Mouse (Mus musculus) kidney, postnatal 0 days (tissue): ENCODE measurements around the gene Ikzf4. TPM values are rescaled to one million over a fixed set of nuclear protein-coding genes. Genes with fewer than 3 reads are reported as not detected.
A peak's percentile ranks its signal among the peaks of the same experiment; 100 is the strongest.

ENCODE experiments used
- ATAC-seq: fragments of 200-750 bp; cut with Nextera tagmentation; replicated peaks from 2 replicates; pipeline ENCODE4 v1.8.0; 2017; ENCODE audit warnings: low read depth, moderate number of reproducible peaks, moderate TSS enrichment, moderate library complexity; ENCODE audit not compliant: low FRiP score
- DNase-seq: peaks from one replicate; pipeline ENCODE4 v3.0.0-alpha.2; 2016; ENCODE audit warnings: low spot score
- H3K27ac ChIP-seq: fragments of 300-500 bp; sonication (generic); 2 replicates; pipeline ENCODE4 v1.5.1; 2014; ENCODE audit warnings: mild to moderate bottlenecking
- H3K27me3 ChIP-seq: fragments of 300-500 bp; sonication (generic); 2 replicates; pipeline ENCODE4 v1.6.1; 2014; ENCODE audit warnings: low read length, mixed read lengths; ENCODE audit not compliant: insufficient read depth
- H3K36me3 ChIP-seq: fragments of 300-500 bp; sonication (generic); 2 replicates; pipeline ENCODE4 v1.6.1; 2014; ENCODE audit warnings: low read length, mixed read lengths; ENCODE audit not compliant: insufficient read depth
- H3K4me1 ChIP-seq: fragments of 300-500 bp; sonication (generic); replicated peaks from 2 replicates; pipeline ENCODE4 v1.6.1; 2014; ENCODE audit warnings: antibody characterized with exemption, low read length, mixed read lengths; ENCODE audit not compliant: insufficient read depth
- H3K4me2 ChIP-seq: fragments of 300-500 bp; sonication (generic); 2 replicates; pipeline ENCODE4 v1.6.1; 2014; ENCODE audit warnings: mild to moderate bottlenecking, low read length, moderate library complexity, mixed read lengths
- H3K4me3 ChIP-seq: fragments of 300-500 bp; sonication (generic); replicated peaks from 2 replicates; pipeline ENCODE4 v1.5.1; 2014; ENCODE audit warnings: low read depth, low read length
- H3K9ac ChIP-seq: fragments of 300-500 bp; sonication (generic); 2 replicates; pipeline ENCODE4 v1.6.1; 2014; ENCODE audit warnings: low read depth, low read length
- H3K9me3 ChIP-seq: fragments of 300-500 bp; sonication (generic); replicated peaks from 2 replicates; pipeline ENCODE4 v1.6.1; 2016; ENCODE audit warnings: low read length, inconsistent platforms, mixed read lengths
- CTCF ChIP-seq: IDR thresholded peaks from 2 replicates; pipeline ENCODE4 v1.5.1; 2016; ENCODE audit warnings: antibody characterized with exemption, low read depth, mild to moderate bottlenecking, moderate library complexity
- WGBS: fragments of 180-500 bp; shearing (Covaris S2); extraction: QIAGEN DNeasy Blood & Tissue Kit; methylation state at CpG from one replicate; pipeline ENCODE4 v1.1.7; 2014; 5-methylcytosine and 5-hydroxymethylcytosine counted together
- microRNA-seq: library from miRNA; unstranded; fragments of <30 nt; microRNA quantifications from one replicate; pipeline ENCODE4, GENCODE M21; 2016
- polyA plus RNA-seq: library from polyadenylated mRNA; unstranded; fragments of >200 nt; fragmentation: Nextera tagmentation; extraction: Ambion mirVana; gene quantifications from 2 replicates; pipeline ENCODE4 v1.2.1, GENCODE M21; 2015

Gene Ikzf4
- polyA plus RNA-seq, 1 experiment from 2014 or later, result 1.8 TPM

DNA sequence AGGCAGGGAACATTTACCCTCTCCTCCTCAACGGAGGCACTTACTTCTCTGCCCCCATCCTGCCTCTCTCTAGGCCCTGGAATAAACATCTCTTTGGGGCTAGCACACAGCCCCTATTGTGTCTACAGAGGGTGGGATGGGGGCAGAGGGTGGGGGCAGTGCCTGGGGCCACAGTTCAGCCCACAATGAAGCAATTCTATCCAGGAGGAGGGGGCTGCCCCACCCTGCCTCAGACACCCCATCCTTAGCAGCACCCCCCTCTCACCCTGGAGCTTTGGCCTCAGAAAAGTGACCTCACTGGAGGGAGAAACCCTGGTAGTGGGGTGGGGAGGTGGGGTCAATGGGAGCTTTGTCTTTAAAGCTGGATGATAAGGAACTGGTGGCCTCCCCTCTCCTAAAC is 59.2 kb downstream of the Ikzf4 start:
- WGBS, result 17% methylated on average over 1 of the region's 1 CpGs

DNA sequence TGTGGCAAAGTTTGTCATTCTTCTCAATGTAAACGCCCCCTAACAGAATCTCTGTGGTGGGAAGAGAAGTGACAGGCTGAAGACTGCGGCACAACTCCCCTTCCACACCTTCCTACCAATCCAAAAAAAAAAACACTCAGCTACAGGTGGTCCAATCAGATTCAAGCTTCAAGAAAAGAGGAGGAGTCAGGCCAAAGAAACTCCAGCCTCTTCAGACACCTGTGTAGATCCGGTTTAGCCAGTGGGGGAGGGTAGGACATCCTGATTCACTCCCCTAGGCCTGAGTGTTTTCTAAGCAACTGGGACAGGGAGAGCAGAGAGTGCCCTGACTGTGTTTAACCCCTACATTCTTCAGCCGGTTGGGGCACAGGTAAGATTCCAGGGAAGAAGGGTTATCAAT is 61.4 kb downstream of the Ikzf4 start:
- DNase-seq, result peak; percentile 52

More for the DNA sequence above, 59.2 kb downstream of the Ikzf4 start:
- Histone ChIP-seq H3K4me1 (peaks cover 3% of the 10 kb centered on the region; the same call in 1 of the 2 replicates), H3K9ac (no peak overlapping the region), H3K4me2 (no peak overlapping the region), H3K27ac (no peak overlapping the region), H3K9me3 (no peaks in the 10 kb centered on the region), H3K27me3 (no peaks in the 10 kb centered on the region), H3K36me3 (no peaks in the 10 kb centered on the region), H3K4me3 (no peak overlapping the region)
- DNase-seq (no peak), ATAC-seq (no peak)
- TF ChIP-seq CTCF, result no peak

GRCm38 (mm10) chr10:128583644-128584043 is 62.1 kb downstream of the Ikzf4 start:
- H3K27ac ChIP-seq, result no peak overlapping the region
- 0 out of 2 replicates have a peak overlapping the region, but pooled peaks have one; percentile 20 for H3K9ac ChIP-seq
- WGBS, result 20% methylated on average over 7 of the region's 7 CpGs
- H3K27me3 ChIP-seq, result no peaks in the 10 kb centered on the region
- ATAC-seq (peak; percentile 79), DNase-seq (peak; percentile 70)
- H3K4me1 ChIP-seq, result peaks cover 3% of the 10 kb centered on the region; the same call in 1 of the 2 replicates
- H3K4me3 ChIP-seq, result no peak overlapping the region
- no peak for TF ChIP-seq CTCF
- peak overlapping the region; percentile 8; the same call in 1 of the 2 replicates for H3K4me2 ChIP-seq
- H3K9me3 ChIP-seq, result no peaks in the 10 kb centered on the region
- H3K36me3 ChIP-seq, result no peaks in the 10 kb centered on the region

More for the DNA sequence above, 61.4 kb downstream of the Ikzf4 start:
- H3K27ac ChIP-seq, result peak overlapping the region; percentile 70
- TF ChIP-seq CTCF, result no peak
- 10% methylated on average over 4 of the region's 4 CpGs for whole genome bisulfite sequencing
- no peak overlapping the region for H3K4me3 ChIP-seq
- no peaks in the 10 kb centered on the region for H3K9me3 ChIP-seq
- H3K27me3 ChIP-seq, result no peaks in the 10 kb centered on the region
- no peaks in the 10 kb centered on the region for H3K36me3 ChIP-seq
- H3K4me1 ChIP-seq, result peaks cover 3% of the 10 kb centered on the region; the same call in 1 of the 2 replicates
- H3K9ac ChIP-seq, result no peak overlapping the region
- peak; percentile 63 for ATAC-seq
- peak overlapping the region; percentile 8 for H3K4me2 ChIP-seq

Small RNA genes within 50 kb of the gene (microRNA-seq; reads per million reads assigned to microRNA genes)
- gene Mir6917, result not detected

Other genes with a start within 250 kb of the Ikzf4 start
- 56.0 and 64.8 TPM in 2 replicates for gene Slc39a5, start 244.8 kb downstream of the Ikzf4 start, polyA plus RNA-seq
- gene Nabp2, start 234.5 kb downstream of the Ikzf4 start, polyA plus RNA-seq, result 82.4 and 85.5 TPM in 2 replicates
- 34.9 and 39.3 TPM in 2 replicates for gene Rnf41, start 234.3 kb downstream of the Ikzf4 start, polyA plus RNA-seq
- 40.5 and 44.9 TPM in 2 replicates for gene Smarcc2, start 186.7 kb downstream of the Ikzf4 start, polyA plus RNA-seq
- 1,410 and 1,495 TPM in 2 replicates for gene Myl6, start 151.8 kb downstream of the Ikzf4 start, polyA plus RNA-seq
- gene Myl6b, start 147.3 kb downstream of the Ikzf4 start, polyA plus RNA-seq, result 3.2 and 3.7 TPM in 2 replicates
- 15.9 TPM in 2 replicates for gene Esyt1, start 120.1 kb downstream of the Ikzf4 start, polyA plus RNA-seq
- 13.7 and 16.9 TPM in 2 replicates for gene Zc3h10, start 98.2 kb downstream of the Ikzf4 start, polyA plus RNA-seq
- gene Rpl41, start 96.7 kb downstream of the Ikzf4 start, polyA plus RNA-seq, result 3,897 and 4,536 TPM in 2 replicates
- gene Pa2g4, start 80.0 kb downstream of the Ikzf4 start, polyA plus RNA-seq, result 124 and 132 TPM in 2 replicates
- 9.6 and 10.2 TPM in 2 replicates for gene Erbb3, start 56.3 kb downstream of the Ikzf4 start, polyA plus RNA-seq
- gene Rps26, start 19.2 kb downstream of the Ikzf4 start, polyA plus RNA-seq, result 836 and 985 TPM in 2 replicates
- gene Suox, start 28.1 kb upstream of the Ikzf4 start, polyA plus RNA-seq, result 14.2 and 15.1 TPM in 2 replicates
- 57.9 and 61.7 TPM in 2 replicates for gene Rab5b, start 50.3 kb upstream of the Ikzf4 start, polyA plus RNA-seq
- 1.5 and 2.0 TPM in 2 replicates for gene Pmel, start 58.2 kb upstream of the Ikzf4 start, polyA plus RNA-seq
- gene Cdk2, start 59.0 kb upstream of the Ikzf4 start, polyA plus RNA-seq, result 55.9 and 66.3 TPM in 2 replicates
- 5.4 and 6.4 TPM in 2 replicates for gene Dgka, start 98.9 kb upstream of the Ikzf4 start, polyA plus RNA-seq
- 35.0 and 36.3 TPM in 2 replicates for gene Pym1, start 101.9 kb upstream of the Ikzf4 start, polyA plus RNA-seq
- 0.55 and 0.64 TPM in 2 replicates for gene Mmp19, start 144.9 kb upstream of the Ikzf4 start, polyA plus RNA-seq
- gene Dnajc14, start 158.1 kb upstream of the Ikzf4 start, polyA plus RNA-seq, result 46.2 and 48.5 TPM in 2 replicates
- gene Tmem198b, start 158.4 kb upstream of the Ikzf4 start, polyA plus RNA-seq, result 11.7 and 13.2 TPM in 2 replicates
- gene Sarnp, start 171.3 kb upstream of the Ikzf4 start, polyA plus RNA-seq, result 164 and 175 TPM in 2 replicates
- gene Ormdl2, start 175.7 kb upstream of the Ikzf4 start, polyA plus RNA-seq, result 87.2 and 87.5 TPM in 2 replicates
- 7.7 and 8.2 TPM in 2 replicates for gene Gdf11, start 245.7 kb upstream of the Ikzf4 start, polyA plus RNA-seq